Mouse (Mus musculus) yolk sac, embryonic 10.5 days (tissue): ENCODE results near the gene Acta2.

Source experiments
- DNase-seq: peaks from one replicate; pipeline ENCODE4 v3.0.0-alpha.2; 2017; ENCODE audit warnings: low spot score

Acta2 gene

DNA sequence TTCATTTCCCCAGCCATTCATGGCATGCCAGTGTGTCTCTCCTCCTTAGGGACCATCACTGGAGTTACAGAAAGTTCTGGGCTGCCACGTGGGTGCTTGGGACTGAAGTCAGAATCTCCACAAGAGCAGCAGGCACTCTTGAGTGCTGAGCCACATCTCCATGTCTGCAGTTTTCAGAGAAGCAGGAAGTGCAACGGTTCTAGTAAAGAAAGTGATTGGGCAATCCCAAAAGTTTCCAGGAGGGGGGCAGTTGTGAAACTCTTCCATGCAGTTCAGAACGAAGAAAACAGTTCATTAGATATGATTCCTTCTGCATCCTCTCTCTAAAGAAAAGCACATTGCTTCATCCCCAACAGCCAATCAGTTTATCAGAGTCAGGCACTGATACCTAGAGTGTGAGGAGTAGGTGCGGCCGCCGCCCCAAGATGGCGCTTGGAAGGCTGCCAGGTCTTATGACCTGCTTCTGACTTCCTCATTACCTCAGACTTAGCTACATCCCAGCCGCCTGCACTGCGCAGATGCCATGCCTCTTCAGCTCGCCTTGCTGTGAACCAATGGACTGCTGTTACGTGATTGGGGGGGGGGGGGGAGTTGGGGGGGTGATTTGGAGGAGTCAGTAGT, 14.8 kb upstream of the Acta2 start:
- no peak for DNase-seq

DNA sequence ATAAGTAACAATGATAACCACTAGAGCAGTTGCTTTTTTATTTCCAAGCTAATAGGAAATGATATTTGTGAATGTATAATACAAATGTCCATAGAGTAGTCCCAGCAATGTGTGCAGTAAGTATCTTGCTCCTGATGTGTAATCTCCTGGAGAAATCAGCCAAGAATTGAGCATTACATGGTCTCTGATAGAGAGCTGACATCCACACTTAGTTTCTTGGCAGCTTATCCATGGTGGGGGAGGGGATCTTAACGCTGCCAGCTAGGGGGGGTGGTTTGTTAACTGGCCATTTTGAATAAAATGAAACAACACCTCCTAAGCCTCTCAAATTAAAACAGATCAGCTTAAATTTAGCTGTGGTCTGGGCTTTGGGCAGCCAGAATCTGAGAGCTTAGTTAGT, 13.6 kb upstream of the Acta2 start:
- no peak for DNase-seq

DNA sequence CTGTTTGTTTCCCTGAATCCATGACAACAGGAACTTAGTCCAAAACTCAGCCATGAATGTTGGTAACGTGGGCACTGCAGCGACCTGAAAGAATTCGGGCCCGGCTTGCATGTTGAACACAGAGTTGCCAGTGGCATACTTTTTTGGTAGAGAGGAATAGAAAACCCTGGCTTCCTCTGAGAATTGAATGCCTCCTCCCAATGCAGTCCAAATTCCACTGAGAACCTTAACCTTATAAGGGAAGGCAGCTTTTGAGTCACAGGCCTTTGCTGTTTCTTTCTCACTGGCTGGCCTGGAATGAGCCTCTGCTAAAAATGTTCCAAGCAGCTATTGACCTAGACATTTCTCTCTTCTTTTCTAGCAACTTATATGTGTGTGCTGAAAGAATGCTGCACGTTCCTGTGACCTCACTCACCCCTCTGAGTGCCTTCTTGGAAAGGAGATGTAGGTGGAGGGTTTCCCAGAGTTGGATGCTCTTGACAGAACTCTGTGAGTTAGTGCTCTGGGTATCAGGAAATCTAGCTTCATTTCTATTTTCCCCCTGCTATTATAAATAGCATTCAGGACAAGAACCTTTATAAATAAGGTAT, 10.3 kb upstream of the Acta2 start:
- no peak for DNase-seq

DNA sequence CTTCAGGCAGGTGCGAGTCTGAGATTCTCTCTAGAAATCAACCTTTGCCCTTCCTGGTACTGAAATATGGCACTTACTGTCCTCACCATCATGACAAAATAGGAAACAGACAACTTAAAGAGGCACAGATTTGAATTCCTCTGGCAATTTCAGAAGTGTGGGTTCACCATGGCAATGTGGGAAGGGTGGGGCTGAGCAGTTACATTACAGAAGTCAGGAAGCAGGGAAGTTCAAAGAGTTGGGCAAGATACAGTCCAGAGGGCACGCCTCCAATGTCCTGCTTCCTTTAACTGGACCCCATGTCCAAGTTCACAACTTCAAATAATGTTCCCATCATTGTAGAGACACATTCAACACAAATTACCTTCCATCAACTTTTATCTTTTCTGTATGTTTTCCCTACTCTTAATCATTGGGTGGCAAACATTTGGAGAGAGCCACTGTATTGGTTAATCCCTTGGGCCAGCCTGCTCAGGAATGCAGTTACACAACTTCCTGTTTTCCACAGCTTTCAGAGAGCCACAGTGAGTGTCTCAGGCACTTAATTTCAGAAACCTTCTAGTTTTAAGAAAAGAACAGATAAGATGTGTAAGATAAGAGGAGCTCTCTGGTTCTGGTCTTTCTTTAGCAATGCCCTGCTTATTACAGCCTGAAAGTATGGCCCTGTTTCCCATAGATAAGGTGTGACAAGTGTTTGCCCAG, 7.0 kb upstream of the Acta2 start:
- DNase-seq = no peak

DNA sequence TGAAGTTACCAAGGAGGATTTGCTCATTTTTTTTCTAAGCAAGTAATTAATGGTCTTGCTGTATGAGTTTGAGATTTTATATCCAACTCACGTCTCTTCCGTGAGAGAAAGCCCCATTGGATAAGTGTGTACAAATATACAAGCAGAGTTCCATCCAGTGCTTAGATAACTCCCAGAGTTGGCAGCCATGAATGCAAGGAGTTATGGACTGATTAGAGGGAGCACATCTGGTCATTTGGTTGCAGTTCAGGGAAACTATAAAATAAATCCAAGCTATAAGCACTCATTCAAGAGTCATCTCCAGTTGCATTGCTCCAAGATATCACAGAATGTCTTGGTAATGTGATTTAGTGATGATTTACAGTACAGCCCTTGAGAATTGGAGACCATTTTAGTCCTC, 1.5 kb upstream of the Acta2 start:
- no peak for DNase-seq

DNA sequence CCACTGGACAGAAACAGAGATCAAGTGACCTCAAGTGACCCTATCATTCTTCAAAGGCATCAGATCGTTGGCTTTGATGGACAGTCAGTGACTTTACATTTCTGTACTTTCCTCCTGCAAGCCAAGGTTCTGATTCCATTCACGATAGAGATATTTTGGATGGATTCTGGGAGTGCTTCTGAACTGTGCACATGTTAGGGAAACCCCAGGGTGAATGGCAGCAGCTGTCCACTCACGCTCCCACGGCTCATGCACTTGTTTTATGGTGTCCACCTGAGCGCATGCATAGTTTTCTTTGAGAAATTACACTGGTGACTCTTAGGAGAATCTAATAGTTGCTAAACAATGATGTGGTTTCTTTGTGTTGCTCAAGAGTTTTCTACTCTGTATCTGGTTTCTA, 759 bp upstream of the Acta2 start:
- DNase-seq = no peak

DNA sequence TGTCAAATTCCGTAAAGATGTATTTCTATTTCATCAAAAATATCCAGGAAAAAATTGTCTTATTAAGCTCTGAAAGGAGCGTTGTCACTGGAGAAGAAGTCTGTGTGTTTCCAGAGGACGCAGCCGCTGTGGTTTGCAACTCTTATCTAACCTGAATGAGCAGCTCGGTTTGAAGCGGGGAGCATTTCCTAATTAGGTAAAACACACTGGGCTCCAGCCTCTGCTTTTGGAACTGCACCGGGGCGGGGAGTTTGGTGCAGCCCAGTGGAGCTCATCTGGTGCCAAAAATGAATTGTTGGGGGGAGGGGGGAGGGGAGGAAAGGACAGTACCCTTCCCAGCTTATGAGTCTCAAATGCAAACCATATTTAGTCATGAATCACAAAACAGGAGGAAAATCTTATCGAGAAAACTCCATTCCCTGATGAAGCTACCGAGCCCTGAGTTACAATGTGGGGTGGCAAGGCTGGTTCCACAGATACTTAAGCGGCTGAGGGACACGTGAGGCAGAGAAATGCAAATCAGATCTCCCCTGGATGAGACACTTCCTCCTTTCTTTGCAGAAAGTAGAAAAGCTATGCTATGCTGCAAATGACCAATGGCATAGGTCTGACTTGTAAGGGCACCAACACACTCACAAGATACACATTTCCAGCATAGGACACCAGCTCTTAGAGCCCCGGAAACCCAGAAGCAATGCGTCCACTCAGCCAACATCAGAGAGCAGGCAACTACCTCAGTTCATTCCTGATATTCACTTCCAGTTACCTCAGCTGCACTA, 1.1 kb downstream of the Acta2 start:
- DNase-seq = no peak

DNA sequence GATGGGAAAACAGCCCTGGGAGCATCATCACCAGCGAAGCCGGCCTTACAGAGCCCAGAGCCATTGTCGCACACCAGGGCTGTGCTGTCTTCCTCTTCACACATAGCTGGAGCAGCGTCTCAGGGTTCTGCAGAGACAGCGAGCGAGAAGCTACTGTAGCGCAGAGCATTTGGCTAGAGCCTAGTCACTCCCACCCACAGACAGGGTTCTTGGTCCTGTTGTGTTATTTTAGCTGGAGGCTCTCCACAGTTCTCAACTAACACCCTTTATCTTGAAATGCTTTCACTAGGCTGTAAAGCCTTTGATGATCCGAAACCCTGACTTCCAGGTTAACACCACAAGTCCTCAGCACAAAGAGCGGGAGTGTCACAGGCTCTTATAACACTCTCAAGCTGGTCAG, 2.9 kb downstream of the Acta2 start:
- DNase-seq = no peak

DNA sequence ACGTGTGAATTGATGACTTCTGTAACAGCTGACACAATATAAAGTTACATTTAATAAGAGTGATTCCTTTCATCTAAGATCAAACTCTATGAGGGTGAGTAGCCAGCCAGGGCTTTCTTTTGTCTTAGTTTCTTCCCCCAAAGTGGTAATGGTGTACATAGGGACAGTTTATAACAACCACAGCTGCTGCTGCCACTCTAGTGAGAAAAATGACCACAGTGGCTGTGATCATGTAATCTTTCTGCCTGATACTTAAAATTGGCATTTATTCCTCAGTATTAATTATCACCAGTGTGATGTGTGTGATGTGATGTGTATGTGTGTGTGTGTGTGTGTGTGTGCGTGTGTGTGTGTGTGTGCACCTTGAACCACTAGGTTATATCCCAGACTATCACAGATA, 3.5 kb downstream of the Acta2 start:
- no peak for DNase-seq

DNA sequence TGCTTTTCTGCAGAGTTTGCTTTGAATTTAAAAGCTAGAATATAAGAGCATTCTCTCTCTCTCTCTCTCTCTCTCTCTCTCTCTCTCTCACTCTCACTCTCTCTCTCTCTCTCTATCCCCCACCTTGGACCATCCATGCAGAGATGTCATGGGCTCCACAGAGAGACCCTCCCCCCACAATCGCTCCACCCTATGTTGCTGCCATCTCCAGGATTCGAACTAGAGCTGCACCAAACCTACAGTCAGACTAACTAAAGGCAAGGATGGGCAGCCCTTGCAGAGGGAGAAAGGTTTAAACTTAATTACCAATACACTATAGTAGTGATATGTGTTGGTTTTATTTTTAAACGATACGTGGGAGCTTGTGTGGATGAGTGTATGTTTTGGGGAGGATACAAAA, 4.8 kb downstream of the Acta2 start:
- no peak for DNase-seq

DNA sequence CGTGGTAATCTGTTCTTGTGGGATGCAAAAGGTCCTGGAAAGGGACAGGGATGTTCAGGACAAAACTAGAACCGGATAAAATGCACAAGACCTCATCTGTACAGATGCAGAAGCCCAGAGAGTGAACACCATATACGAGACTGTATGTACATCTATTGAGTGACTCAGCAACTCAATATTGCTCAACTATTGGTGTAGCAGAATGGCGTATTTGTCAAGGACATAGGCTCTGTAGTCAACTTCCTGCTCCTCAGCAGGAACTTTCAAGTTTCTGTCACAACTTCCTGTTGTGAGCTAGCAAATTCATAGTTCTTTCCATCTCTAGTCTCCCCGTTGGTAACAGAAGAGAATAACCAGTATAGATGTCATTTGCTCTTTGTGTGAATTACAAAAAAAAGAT, 6.8 kb downstream of the Acta2 start:
- DNase-seq = no peak

DNA sequence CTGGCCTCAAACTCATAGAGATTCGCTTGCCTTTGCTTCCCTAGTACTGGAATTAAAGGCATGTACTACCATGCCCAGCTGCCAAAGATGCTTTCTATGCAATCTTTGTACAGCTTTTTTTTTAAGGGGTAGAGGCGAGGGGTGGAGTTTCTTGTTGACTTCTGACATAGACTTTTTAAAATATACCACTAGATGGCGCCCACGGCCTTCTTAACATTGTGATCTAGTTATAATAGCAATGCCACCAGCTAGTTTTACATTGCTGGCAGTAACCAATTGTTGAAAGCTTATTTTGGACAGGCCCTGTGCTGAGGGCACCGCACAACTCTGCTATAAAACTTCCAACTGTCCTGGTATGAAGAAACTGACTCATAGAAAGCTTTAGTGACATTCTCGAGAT, 11.3 kb downstream of the Acta2 start:
- peak; percentile 48 for DNase-seq

DNA sequence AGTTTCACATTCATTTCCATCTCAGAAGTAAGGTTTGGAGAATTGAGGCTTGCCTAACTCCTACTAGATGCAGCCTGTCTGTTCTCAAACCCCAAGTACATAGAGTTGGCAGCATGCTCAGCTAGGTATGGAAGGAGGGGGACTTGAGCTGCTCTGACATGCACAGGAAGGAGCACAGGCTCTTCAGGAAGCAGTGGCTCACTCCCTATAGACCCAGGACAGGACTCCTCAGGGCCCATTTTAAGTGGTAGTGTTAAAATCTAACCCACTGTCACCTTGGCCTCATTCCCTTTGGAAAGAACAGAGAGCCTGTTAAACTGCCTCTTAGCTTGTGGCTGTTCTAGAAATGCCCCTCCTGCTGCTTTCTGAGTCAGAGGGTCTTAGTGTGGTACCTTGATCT, 12.5 kb downstream of the Acta2 start:
- no peak for DNase-seq

DNA sequence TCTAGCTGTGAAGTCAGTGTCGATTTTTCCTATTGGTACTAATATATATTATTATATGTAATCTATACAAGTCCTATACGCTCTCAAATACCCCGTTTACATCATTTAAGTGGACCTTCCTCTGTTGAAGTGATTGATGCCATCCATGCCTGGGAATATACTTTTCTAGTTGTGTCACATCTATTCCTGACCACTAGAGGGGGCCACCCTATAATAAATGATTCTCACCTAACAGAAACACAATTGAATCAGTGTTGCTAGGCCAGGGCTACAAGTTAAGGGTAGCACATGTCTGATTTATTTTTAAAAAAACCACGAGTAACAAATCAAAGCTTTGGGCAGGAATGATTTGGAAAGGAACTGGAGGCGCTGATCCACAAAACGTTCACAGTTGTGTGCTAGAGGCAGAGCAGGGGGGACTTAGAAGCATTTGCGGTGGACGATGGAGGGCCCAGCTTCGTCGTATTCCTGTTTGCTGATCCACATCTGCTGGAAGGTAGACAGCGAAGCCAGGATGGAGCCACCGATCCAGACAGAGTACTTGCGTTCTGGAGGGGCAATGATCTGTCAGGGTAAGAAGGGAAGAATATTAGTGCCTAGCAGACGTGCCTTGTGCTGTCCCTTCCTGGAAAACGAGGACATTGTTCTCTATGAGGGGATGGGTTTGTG, 14.0 kb downstream of the Acta2 start:
- no peak for DNase-seq

DNA sequence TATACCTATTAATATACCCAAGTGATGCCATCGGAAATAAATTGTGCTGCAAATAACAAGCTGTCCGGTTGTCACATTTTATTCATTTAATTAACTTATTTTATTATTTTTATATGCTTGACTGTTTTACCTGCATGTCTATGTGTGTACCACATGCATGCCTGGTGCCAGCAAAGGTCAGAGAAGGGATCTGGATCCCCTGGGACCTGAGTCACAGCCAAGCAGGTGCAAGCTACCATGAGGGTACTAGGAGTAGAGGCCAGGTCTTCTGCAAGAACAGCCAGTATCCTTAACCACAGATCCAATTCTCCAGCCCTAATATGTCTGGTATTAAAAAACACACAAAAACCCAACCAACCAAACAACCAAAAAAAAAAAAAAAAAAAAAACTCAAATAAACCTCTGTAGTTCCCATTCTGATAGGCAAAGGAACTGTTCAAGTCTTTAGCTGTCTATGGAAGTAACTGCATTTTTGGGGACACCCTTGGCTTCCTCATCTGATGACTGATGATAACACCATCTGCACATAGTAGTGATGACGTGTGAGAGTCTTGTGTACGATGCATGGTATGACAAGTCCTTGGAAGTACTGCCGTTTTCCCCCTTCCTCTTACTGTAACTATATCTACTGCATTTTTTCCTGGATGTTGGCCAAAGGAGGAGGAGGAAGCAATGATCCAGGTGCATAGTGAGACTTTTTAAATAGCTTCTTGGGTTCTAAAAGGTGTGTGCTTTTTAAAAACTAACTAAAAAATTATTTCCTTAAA, 14.9 kb downstream of the Acta2 start:
- no peak for DNase-seq

DNA sequence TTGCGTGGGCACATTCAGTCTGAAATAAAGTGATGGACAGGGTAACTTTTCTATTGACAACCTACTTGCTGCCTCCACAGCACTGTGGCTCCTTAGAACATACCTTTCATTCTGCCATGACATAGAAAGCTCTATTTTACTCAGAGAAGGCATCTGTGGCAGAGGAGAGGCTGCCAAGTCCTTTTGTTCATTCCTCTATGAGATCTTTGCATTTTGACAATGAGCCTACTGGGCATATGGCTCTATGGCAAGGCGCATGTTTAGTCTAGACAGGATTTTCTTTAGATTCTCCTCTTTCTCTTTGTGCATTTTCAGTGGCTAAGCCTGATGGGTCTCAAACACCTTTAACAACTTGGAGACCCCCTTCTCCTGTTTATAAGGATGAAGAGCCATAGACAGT, 17.6 kb downstream of the Acta2 start:
- no peak for DNase-seq

DNA sequence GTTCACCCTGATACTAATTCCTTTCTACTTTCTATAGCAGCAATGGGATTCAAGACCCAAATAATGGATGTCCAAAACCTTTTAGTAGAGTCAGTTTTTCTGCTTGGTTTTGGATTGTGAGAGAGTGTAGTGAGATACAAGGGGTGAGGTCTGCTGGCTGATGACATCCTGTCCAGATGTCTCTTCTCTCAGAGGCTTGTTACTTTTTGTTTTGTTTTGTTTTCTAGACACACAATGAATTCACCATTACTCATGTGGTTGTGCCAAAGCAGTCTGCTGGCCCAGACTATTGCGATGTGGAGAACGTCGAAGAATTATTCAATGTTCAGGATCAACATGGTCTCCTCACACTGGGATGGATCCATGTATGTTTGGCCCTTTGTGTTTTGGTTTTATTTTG, 19.3 kb downstream of the Acta2 start:
- no peak for DNase-seq

DNA sequence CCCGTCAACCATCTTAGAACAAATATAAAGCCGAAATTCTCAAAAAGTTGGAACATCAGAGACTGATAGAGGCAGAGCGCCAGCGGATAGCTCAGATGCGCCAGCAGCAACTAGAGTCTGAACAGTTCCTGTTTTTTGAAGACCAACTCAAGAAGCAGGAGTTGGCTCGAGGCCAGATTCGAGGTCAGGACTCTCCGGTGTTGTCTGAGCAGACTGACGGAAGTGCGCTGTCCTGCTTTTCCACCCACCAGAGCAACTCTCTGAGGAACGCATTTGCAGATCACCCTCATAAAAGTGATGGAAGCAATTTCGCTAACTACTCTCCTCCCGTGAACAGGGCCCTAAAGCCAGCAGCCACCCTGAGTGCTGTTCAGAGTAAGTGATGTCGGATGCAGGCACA, 21.4 kb downstream of the Acta2 start:
- DNase-seq = no peak

DNA sequence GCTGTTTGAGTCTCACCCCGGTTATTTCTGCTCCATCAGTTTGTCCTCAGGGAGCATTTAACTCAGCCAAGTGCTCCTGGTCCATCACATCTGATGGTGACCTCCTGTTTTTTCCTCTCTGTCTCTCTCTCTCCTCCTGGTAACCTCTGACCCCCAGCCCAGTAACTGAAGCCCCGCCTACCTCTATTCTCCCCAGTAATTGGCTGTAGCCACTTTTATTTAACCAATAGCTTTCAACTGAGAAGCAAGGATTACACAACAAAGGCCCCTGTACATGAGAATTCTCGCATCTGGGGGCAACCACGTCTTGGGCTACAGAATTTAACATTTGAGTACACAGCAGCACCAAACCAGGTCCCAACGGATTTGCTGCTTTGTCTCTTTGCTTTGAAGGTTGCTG, 23.1 kb downstream of the Acta2 start:
- DNase-seq = no peak

DNA sequence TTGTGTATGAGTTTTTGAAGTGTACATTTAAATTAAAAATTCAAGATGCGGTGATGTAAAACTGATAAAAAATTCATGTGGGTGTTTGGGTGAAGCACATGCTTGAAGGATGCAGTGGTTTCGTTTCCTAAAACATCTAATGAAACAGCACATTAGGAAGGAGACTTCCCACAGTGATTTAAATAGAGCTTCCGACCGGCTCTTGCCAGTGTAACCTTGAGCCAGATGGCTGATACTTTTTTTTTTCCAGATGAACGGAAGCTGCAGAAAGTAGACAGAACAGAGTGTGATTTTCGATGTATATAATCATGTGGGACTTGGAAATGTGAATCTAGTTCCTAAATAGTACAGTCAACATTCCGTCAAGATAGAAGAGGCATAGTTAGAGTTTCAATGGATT, 23.8 kb downstream of the Acta2 start:
- DNase-seq = no peak

DNA sequence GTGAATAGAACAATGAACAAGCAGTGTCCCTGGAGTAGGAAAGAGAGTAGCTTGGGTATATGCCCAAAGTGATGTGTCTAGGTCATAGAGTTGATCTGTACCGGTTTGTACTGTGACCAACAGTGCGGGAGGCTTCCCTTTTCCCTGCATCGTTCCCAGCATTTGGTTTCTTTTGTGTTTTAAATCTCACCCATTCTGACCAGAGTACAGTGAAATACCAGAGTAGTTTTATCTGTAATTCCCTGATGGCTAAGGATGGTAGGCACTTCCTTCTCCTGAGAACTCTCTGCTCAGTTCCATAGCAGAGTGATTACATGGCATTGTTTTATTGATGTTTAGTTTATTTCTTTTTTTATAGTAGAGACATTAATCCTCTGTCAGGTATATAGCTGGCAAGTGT, 32.6 kb downstream of the Acta2 start:
- DNase-seq = no peak
